Mouse (Mus musculus) liver, embryonic 15.5 days (tissue): ENCODE data around the gene Tdrd6. TPM values are rescaled to one million over a fixed set of nuclear protein-coding genes. Genes with fewer than 3 reads are reported as not detected.

ENCODE experiments used
- ATAC-seq: fragments of 200-750 bp; cut with Nextera tagmentation; 2 replicates; pipeline ENCODE4 v1.8.0; 2017; ENCODE audit warnings: moderate number of reproducible peaks, mild to moderate bottlenecking, moderate library complexity; ENCODE audit not compliant: insufficient read depth
- H3K27ac ChIP-seq: fragments of 300-500 bp; sonication (generic); replicated peaks from 2 replicates; pipeline ENCODE4 v1.5.1; 2015; ENCODE audit warnings: mild to moderate bottlenecking, inconsistent platforms
- H3K27me3 ChIP-seq: fragments of 300-500 bp; sonication (generic); 2 replicates; pipeline ENCODE4 v1.6.1; 2015; ENCODE audit warnings: mild to moderate bottlenecking, inconsistent platforms
- H3K36me3 ChIP-seq: fragments of 300-500 bp; sonication (generic); replicated peaks from 2 replicates; pipeline ENCODE4 v1.6.1; 2015; ENCODE audit warnings: moderate library complexity, mild to moderate bottlenecking, inconsistent platforms
- H3K4me1 ChIP-seq: fragments of 300-500 bp; sonication (generic); replicated peaks from 2 replicates; pipeline ENCODE4 v1.6.1; 2015; ENCODE audit warnings: inconsistent platforms
- H3K4me2 ChIP-seq: fragments of 300-500 bp; sonication (generic); 2 replicates; pipeline ENCODE4 v1.6.1; 2015; ENCODE audit warnings: moderate library complexity, mild to moderate bottlenecking, inconsistent platforms
- H3K4me3 ChIP-seq: fragments of 300-500 bp; sonication (generic); replicated peaks from 2 replicates; pipeline ENCODE4 v1.5.1; 2015; ENCODE audit warnings: mild to moderate bottlenecking, inconsistent platforms
- H3K9ac ChIP-seq: fragments of 300-500 bp; sonication (generic); 2 replicates; pipeline ENCODE4 v1.6.1; 2015; ENCODE audit warnings: moderate library complexity, mild to moderate bottlenecking, inconsistent platforms
- H3K9me3 ChIP-seq: fragments of 300-500 bp; sonication (generic); replicated peaks from 2 replicates; pipeline ENCODE4 v1.6.1; 2016; ENCODE audit warnings: inconsistent platforms
- WGBS: fragments of 180-500 bp; shearing (Covaris S2); methylation state at CpG from one replicate; pipeline ENCODE4 v1.1.7; 2015; ENCODE audit warnings: mixed read lengths; ENCODE audit not compliant: insufficient replicate concordance; 5-methylcytosine and 5-hydroxymethylcytosine counted together
- polyA plus RNA-seq: library from polyadenylated mRNA; unstranded; fragments of >200 nt; fragmentation: Nextera tagmentation; extraction: Ambion mirVana; gene quantifications from 2 replicates; pipeline ENCODE4 v1.2.1, GENCODE M21; 2015

Gene Tdrd6
- polyA plus RNA-seq, 1 experiment from 2014 or later = not detected

DNA sequence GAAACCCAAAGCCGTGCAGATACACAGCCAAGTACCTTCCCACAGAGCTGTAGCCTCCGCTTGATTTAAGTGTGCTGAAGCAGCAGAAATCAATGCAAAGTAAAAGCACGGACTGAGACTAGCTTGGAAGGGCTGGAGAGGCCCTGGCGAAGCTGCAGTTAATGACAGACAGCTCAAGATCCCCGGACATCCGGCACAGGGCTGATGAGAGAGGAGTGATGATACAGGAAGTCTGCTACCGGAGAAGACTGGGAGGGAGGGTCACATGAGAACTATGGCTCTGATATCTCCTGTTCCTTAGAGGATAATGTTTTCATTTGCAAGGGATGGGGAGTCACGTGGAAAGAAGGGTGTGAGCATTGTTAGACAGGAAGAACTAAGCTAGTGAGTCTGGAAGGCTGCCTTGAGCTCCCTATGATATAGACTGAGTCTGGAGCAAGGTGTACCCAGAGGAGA lies 49.1 kb downstream of the Tdrd6 start:
- Histone ChIP-seq H3K27ac (no peak overlapping the region), H3K4me2 (no peak overlapping the region; the same call in 1 of the 2 replicates), H3K27me3 (no peaks in the 10 kb centered on the region), H3K4me1 (peaks cover 13% of the 10 kb centered on the region), H3K9me3 (no peaks in the 10 kb centered on the region), H3K9ac (no peak overlapping the region), H3K4me3 (no peak overlapping the region), H3K36me3 (no peaks in the 10 kb centered on the region)
- 32% methylated on average over 8 of the region's 8 CpGs for WGBS
- ATAC-seq = peak; percentile 42

DNA sequence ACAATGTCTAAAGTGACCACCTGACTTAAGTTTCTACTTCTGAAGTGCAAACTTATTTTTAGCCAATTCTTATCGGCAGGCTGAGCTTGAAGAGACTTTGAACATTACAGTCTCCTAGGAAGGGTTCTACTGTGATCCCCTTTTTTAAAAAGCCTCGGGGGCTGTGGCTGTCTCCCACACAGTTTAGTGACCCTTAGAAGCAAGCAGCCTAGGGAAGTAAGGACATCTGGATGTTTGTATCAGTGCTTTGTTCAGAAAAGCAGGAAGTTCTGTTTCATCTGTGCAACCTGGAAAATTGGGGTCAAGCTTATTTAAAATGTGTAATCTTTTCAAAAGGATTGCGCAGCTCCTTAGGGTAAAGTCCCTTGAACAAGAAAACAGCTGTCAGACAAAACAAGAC lies 49.6 kb downstream of the Tdrd6 start:
- ATAC-seq = no peak
- Histone ChIP-seq H3K27ac (no peak overlapping the region), H3K4me3 (no peak overlapping the region), H3K36me3 (no peaks in the 10 kb centered on the region), H3K4me1 (peaks cover 13% of the 10 kb centered on the region), H3K9ac (no peak overlapping the region), H3K9me3 (no peaks in the 10 kb centered on the region), H3K27me3 (no peaks in the 10 kb centered on the region), H3K4me2 (no peak overlapping the region)
- 52% methylated on average over 3 of the region's 3 CpGs for WGBS

DNA sequence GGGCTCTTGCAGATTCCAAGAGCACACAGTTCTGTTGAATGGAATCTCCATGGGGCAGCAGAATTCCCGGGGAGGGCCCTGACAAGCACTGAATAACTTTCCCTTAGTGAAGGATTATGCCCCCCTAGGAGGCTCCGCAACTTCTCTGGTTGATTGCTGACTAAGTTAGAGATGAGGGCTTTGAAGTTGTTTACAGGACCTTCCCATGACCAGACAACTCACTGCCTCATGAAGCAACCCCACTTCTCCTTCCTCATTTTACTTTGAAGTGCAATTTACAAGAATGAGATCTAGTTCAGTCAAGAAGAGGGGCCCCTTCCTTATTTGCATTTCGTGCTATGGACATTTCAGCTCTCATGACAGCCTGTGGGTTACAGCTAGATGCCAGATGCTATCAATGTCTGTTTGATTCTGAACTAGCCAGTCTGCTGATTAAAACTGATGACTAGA lies 56.5 kb downstream of the Tdrd6 start:
- Histone ChIP-seq H3K4me3 (no peak overlapping the region), H3K9me3 (no peaks in the 10 kb centered on the region), H3K36me3 (no peaks in the 10 kb centered on the region), H3K9ac (no peak overlapping the region), H3K27me3 (no peaks in the 10 kb centered on the region), H3K4me2 (no peak overlapping the region), H3K27ac (no peak overlapping the region), H3K4me1 (0 out of 2 replicates have a peak, but pooled peaks cover 5% of the 10 kb centered on the region)
- 0 out of 2 replicates have a peak, but pooled peaks have one; percentile 12 for ATAC-seq
- 17% methylated on average over 3 of the region's 3 CpGs for WGBS

DNA sequence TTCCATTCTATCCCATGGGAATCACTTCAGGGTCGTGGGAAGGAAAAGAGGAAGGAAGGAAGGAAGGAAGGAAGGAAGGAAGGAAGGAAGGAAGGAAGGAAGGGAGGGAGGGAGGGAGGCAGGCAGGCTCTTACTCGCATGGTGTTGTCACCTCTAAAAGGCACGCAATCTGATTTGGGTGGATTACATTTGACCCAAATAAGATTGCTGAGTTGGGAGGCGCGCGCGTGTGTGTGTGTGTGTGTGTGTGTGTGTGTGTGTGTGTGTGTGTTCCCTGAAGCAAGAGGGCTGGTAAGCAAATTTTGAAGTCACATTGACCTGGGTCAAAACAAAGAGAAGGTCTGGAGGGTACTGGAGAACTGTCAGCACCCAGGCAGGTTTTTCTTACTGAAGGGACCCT lies 60.8 kb downstream of the Tdrd6 start:
- H3K36me3 ChIP-seq = no peaks in the 10 kb centered on the region
- H3K4me2 ChIP-seq = no peak overlapping the region
- 0 out of 2 replicates have a peak, but pooled peaks cover 5% of the 10 kb centered on the region for H3K4me1 ChIP-seq
- H3K9me3 ChIP-seq = no peaks in the 10 kb centered on the region
- ATAC-seq = no peak
- H3K27ac ChIP-seq = no peak overlapping the region
- WGBS = 43% methylated on average over 7 of the region's 7 CpGs
- H3K4me3 ChIP-seq = no peak overlapping the region
- no peak overlapping the region for H3K9ac ChIP-seq
- H3K27me3 ChIP-seq = no peaks in the 10 kb centered on the region

DNA sequence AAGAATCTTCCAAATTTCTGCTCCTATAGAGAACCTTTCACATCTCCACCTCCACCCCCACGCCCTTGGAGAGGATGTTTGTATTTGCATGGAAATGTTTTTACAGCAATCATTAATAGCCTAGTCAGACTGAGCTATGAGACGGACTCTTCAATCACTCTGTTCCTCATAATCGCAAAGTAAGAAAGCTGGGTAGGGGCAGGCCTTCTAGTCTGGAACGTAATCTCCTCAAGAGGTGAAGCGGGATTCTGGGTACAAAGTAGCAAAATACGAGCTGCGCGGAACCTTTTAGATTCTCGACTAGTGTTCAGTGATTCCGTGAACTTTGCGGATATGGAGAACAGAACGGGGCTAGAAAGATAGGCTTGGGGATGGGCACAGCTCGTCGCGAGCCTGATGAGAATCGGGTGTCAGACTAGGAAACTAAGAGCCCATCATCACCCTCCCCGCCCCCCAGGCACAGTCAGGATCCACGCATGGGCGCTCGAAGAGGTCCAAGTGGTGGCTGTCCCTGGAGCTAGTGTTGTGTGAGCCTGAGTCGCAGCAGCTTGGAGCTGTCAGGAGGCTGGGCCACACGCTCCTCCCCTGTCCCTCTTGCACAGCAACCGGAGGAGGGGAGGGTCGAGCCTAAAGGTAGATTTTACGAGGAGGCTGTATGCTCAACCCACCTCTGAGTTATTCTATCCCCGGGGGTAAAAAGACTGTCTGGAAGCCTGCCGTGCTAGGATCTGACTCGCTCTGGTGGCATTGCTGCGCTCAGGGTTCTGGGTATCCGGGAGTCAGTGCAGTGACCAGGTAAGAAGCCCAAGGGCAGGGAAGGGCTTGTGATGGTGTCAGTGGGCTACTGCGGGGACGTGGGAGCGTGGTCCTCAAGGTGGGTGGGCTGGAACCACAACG lies 61.9 kb downstream of the Tdrd6 start, which contains the start of gene Pla2g7:
Pla2g7 (plus strand) TSS at position 107 of the 897 bp plus-strand sequence.
- Histone ChIP-seq H3K9ac (peak within 1 kb of the TSS; percentile 1; the same call in 1 of the 2 replicates), H3K36me3 (no peaks in the 10 kb centered on the region), H3K4me1 (0 out of 2 replicates have a peak, but pooled peaks cover 5% of the 10 kb centered on the region), H3K27me3 (no peaks in the 10 kb centered on the region), H3K27ac (no peak within 1 kb of the TSS), H3K4me3 (peak within 1 kb of the TSS; percentile 44), H3K9me3 (no peaks in the 10 kb centered on the region), H3K4me2 (peak within 1 kb of the TSS; percentile 61)
- 1% methylated on average over 34 of the region's 34 CpGs for WGBS
- ATAC-seq = peak; percentile 63

DNA sequence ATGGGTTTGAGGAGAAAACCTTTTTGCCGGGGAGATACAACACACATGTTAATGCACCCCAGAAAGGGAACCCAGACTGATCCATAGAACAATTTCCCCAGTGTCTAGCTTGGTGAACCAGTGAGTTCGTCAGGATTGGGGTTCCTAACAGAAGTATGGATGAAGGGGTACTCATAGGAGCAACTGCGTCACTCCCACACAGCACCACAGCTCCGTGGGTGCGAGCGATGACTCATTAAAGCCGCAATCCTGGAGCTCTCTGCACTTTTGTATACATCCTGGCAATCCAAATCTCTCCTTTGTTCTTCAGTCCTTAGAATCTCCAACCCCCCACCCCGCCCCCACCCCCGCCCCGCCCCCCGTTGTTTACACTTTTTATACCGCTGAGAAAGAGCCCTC lies 62.5 kb downstream of the Tdrd6 start:
- Histone ChIP-seq H3K4me2 (peak overlapping the region; percentile 61), H3K9ac (no peak overlapping the region), H3K9me3 (no peaks in the 10 kb centered on the region), H3K4me1 (0 out of 2 replicates have a peak, but pooled peaks cover 5% of the 10 kb centered on the region), H3K36me3 (no peaks in the 10 kb centered on the region), H3K27ac (no peak overlapping the region), H3K27me3 (no peaks in the 10 kb centered on the region), H3K4me3 (peak overlapping the region; percentile 44)
- WGBS = 20% methylated on average over 12 of the region's 12 CpGs
- no peak for ATAC-seq

Other genes starting within 250 kb of the Tdrd6 start
- gene Mep1a, start 127.5 kb downstream of the Tdrd6 start, polyA plus RNA-seq = 0.03 and 0.08 TPM in 2 replicates
- not detected in 2 replicates for gene Ankrd66, start 86.7 kb downstream of the Tdrd6 start, polyA plus RNA-seq
- 22.6 and 28.1 TPM in 2 replicates for gene Pla2g7, start 62.2 kb downstream of the Tdrd6 start, polyA plus RNA-seq
- 1.4 and 1.6 TPM in 2 replicates for gene Slc25a27, start 36.9 kb upstream of the Tdrd6 start, polyA plus RNA-seq
- 9.6 and 10.2 TPM in 2 replicates for gene Cyp39a1, start 37.1 kb upstream of the Tdrd6 start, polyA plus RNA-seq
- gene Rcan2, start 171.1 kb upstream of the Tdrd6 start, polyA plus RNA-seq = 0.83 and 0.93 TPM in 2 replicates